Mouse (Mus musculus): Measurements from ENCODE around the gene Dnaic1.

- no peak for TF ChIP-seq CTCF (IDR thresholded peaks at IDR 0.05; ENCODE audit: insufficient read depth, low read length)
- TF ChIP-seq POLR2A (IDR thresholded peaks at IDR 0.05; ENCODE audit: borderline replicate concordance, extremely low read depth, low read depth, low read length) = no peak
Observed at GRCm38 (mm10) chr4:41653730-41654129, 84.2 kb downstream of the Dnaic1 start.

Measured in lung, adult 2 months (tissue).